Mouse (Mus musculus) activated CD4-positive, CD25-positive, alpha-beta regulatory T cell, adult 4 months (primary cell): ENCODE results near the gene Fkbp4. TPM values are rescaled to one million over a fixed set of nuclear protein-coding genes. Genes with fewer than 3 reads are reported as not detected.
A peak's percentile ranks its signal among the peaks of the same experiment; 100 is the strongest.

Source experiments
- ATAC-seq: one replicate; pipeline ENCODE4 v1.8.0; 2017
- polyA plus RNA-seq, 2 experiments: library from polyadenylated mRNA; unstranded; fragments of 100-300 nt; shearing (Covaris generic); gene quantifications; one replicate each; pipeline ENCODE4 v1.2.1; 2017

Gene Fkbp4
- 10 to 100 TPM; 47.6 to 76.7 TPM for polyA plus RNA-seq

DNA sequence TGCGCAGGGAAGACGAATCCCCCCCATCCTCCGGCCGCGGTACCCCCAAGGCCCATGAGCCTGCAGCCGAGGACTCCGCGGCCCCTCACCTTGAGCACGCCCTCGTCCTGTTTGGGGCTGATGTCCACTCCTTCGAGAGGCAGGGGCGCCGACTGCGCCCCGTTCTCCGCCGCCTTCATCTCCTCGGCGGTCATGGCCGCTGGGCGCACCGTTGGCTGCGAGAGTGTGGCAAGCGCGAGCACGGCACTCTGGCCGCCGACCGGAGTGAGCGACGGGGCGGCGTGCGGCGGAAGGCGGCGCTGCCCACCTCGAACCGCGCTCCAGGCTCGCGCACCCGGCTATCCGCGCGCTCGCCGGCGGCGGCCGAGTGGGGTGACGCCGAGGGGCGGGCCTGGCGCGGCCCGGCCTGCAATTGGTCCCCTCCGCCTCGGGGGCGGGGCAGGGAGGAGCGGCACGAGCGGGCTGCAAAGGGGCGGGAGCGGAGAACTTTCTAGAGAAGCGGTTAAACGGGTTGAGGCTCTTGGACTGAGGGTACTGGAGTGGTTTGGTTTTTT lies at the start of gene Fkbp4:
Gene Fkbp4, minus strand, starts transcription at position 361 of the 554 bp plus-strand sequence.
- ATAC-seq: peak; percentile 98

DNA sequence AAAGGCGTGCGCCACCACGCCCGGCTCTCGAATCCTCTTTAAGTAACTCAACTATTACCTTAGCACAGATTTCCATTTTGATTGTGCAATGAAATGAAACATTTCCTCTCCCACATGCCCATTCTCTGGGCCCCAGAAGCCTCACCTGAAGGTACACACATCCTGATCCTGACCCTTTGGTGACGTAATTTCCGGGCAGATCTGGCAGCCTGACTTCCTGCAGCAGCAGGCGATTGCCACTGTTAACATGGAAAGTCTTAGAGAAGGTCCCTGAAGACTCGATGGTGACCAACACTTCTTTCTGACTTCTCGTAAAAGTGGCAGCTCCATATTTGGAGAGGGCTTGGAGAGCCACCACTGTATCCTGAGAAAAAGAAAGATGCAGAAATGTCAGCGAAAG lies 49.3 kb upstream of the Fkbp4 start:
- no peak for ATAC-seq

DNA sequence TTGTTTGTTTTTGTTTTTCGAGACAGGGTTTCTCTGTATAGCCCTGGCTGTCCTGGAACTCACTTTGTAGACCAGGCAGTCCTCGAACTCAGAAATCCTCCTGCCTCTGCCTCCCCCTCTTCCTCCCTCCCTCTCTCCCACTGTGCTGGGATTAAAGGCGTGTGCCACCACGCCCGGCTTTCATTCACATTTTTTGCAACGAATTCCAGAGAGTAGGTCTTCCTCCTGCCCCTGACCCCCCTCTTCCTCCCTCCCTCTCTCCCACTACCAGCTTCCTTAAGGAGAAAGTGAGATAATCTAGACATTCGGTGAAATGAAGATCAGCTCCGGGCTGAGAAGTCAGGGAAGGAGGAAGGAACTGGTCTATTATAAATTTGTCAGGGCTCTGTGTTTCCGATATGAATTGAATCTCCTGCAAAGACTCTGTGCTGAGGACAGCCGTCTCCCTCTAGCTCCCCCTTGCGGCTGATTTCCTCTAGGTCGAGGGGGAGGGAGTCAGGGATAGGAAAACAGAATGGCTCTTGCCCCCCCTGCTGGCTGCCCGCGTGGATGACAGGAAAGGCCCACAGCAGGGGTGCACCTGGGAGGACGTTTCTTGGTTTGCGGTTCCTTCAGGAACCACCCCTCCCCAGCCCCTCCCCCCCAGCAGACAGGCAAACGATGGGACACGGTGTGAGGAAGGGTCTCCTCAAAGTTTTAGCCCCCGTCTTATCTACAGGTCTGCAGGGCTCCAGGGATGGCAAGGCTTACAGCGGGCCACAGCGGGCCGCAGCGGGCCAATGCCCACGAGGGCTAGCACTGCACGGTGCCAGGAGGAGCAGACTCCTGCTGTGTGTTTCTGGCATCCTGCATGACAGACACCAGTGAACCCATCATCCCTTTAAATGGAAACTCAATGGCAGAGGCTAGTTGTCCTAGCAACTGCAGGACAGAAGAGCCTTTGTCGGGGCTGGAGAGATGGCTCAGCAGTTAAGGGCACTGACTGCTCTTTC lies 41.3 kb upstream of the Fkbp4 start:
- ATAC-seq: peak; percentile 99

- no peak for ATAC-seq
Observed at GRCm38 (mm10) chr6:128477495-128477894, 39.0 kb upstream of the Fkbp4 start.

GRCm38 (mm10) chr6:128474112-128474511 lies 35.6 kb upstream of the Fkbp4 start:
- ATAC-seq: no peak

- ATAC-seq: no peak
Observed at GRCm38 (mm10) chr6:128469451-128469850, 31.0 kb upstream of the Fkbp4 start.

DNA sequence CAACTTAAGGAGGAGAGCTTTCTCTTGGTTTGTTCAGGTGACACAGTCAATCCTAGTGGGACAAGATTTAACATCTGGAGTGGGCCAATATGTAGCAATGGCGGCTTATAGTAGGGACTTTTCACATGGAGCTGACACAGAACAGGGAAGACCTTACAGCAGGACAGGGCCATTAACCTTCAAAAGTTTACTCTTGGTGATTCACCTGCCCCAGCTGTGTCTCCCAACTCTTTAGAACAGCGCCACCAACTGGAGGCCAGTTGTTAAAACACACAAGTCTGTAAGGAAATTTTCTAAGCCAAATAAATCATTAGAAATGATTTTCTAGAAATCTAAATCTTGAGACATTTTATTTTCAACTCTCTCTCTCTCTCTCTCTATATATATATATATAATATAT lies 28.8 kb upstream of the Fkbp4 start:
- ATAC-seq: no peak

- ATAC-seq: no peak
Observed at GRCm38 (mm10) chr6:128466563-128466962, 28.1 kb upstream of the Fkbp4 start.

DNA sequence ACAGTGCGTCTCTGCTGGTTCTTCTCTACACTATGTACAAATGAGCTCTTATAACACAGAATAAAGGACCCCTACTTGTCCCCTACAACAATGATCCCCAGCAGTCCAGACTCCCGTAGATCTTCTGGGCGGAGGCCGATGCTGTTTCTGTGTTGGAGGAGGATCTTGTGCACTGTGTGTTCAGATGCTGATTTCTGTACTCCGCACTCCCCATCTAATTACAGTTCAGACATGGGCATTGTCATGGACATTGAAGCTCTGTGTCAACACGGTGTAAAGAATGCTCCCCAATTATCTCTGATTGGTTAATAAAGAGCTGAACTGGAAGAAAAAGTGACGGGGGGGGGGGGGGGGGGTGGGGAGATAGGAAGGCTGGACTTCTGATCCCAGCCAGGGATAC lies 27.6 kb upstream of the Fkbp4 start:
- ATAC-seq: no peak

DNA sequence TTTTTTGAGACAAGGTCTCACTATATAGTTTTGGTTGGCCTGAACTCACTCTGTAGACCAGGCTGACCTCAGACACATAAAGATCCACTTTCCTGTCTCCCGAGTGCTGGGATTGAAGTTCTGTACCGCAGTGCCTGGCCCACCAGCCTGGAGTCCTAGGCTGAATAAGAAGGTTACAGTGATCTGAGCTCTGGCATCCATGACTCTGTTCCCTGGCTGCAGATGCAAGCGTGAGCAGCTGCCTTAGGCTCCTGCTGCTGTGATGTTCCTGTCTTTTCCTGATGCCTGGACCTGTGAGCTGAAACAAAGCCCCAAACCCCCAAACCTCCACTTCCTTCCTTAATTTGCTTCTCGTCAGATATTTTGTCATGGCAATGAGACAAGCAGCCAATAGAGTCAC lies 26.5 kb upstream of the Fkbp4 start:
- ATAC-seq: no peak

- ATAC-seq: no peak
Observed at GRCm38 (mm10) chr6:128461606-128462005, 23.1 kb upstream of the Fkbp4 start.

GRCm38 (mm10) chr6:128460729-128461503 lies 22.4 kb upstream of the Fkbp4 start:
- no peak for ATAC-seq

DNA sequence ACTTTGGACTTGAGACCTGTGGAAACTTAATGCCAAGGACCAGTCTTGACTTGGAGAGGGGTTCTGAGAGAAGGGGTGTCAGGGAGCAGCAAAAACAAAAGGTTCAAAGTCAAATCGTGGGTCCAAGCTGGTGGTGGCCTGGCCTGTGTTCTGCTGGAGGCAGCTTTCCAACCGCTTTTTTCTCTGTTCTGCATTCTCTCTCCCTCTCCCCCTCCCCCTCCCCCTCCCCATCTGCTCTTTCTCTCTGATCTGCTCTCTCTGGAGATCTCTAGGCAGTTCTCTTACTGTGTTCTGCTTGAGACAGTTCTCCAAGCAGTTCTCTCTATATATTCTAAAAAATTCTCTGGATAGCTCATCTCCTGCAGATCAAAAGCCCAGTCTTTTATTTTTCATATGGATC lies 21.8 kb upstream of the Fkbp4 start:
- ATAC-seq: no peak

DNA sequence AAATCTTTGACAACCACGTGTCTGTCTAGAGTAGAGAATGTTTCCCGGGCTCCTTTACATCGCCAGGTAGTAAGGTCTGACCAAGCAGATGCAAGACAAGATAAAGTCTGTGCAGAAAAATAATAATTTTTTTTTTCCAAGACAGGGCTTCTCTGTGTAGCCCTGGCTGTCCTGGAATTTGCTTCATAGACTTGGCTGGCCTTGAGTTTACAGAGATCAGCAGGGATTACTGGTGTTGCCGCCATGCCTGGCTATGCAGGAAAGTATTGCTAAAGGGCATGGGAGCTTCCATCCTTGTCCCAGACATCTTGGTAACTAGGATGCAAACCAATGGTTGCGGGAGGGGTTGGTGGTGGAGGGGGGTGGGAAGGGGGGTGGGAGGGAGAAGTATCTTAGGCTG lies 18.7 kb upstream of the Fkbp4 start:
- ATAC-seq: no peak

DNA sequence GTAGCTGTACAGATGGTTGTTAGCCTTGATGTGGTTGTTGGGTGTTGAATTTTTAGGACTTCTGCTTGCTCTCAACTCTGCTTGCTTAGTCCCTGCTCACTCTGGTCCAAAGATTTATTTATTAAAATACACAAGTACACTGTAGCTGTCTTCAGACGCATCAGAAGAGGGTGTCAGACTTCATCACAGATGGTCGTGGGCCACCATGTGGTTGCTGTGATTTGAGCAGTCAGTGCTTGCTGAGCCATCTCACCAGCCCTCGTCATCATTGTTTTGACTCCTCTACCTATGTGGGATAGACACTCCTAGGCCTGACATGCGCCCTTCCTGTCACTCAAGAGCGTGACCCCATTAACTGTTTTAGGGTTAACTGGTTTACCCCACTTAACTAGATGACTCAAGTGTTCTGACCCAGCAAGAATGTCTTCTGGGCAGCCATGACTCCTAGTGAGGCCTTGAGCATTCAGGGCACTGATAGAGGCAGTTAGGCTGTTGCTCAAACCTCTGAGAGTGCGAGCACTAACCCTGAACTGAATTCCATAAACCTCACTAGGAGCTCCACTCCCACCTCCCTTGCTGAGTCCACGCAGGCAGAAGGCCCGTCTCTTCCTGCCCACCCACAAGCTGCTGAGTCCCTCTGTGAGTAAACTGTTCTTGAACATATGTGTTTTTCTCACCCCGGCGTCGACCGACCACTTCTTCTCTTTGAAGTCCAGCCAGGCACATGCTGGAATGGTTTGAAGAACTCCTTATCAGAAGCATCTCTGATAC lies 17.5 kb upstream of the Fkbp4 start:
- no peak for ATAC-seq

DNA sequence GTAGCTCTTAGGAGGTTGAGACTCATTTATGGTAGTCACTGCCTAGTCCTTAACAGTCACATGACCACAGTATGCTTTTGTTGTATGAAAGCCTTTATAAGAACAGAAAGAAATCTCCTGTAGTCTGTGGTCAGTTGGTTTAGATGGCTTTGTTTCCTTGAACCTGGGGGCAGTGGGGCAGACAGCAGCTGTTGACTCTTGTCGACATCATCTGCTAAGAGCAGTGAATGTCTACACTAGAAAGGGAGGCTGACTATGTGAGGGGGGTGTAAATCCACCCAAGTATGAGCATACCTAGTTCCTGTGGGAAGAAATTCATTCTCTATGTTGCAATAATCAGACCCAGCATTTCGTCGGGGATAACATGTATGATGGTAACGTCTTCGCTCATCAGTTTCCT lies 8.6 kb upstream of the Fkbp4 start:
- ATAC-seq: no peak

DNA sequence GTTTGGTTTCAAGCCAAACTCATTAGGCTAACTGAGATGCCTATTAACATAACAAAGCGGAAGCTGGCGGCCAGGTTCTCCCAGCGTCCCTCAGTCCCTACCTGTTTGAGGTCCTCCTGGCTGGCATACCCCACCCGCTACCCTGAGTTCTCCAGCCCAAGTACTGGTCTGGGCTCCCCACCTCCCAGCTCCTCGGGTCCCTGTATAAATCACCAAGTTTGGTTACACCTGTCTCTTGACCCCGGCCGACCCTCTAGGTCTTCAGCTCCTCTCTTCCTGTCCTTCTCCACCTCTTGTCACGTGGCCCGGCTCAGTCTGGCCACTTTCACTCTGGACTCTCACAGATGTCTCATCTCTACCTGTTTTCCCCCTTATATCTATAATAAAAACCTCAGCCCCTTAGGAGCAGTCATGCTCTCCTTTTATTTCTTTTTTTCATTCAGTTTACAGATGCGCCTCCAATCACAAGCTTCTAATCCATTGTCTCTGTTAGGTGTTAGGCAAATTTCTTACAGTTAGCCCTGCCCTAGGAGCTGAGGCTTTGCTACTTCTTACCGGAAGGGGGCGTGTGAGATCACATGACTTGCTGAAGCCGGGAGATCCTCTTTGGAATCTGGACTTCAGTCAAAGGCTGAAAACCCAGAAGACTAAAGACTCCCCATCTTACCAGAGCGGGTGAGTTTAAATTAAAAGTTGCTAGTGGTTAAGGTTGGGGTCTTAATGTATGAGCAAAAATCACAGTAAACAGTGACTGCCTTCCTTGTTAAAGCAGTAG lies 7.5 kb upstream of the Fkbp4 start:
- no peak for ATAC-seq

- ATAC-seq: no peak
Observed at GRCm38 (mm10) chr6:128440238-128440637, 1.8 kb upstream of the Fkbp4 start.

GRCm38 (mm10) chr6:128438871-128439341 lies 429 bp upstream of the Fkbp4 start:
- no peak for ATAC-seq

DNA sequence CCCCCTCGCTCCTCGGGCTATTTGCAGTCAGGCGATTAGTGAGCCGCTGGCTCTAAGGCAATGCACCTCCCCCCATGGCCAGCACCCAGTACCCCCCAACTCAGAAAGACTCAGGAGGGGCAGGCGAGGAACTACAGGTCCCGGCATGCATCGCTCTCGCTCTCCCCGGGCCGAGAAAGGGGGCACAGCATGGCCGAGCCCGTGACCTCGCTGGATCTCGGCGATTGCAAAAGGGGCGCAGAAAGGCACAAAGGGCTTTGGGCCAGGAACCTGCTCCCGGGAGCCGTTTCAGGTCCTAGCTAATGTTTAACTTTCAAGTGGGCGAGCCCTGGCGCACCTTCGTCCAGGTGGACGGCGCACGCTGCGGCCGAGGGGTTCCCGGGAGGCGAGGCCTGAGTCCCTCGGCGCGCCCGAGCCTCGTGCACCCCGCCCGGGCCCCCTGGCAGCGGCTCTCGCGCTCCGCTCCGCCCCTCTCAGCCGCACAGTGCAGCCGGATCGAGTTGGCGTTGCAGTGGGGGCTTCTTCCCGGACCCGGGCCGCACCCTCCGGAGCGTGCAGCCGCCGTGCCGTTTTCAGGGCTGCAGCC lies 653 bp downstream of the Fkbp4 start:
- ATAC-seq: peak; percentile 21

- ATAC-seq: no peak
Observed at GRCm38 (mm10) chr6:128437288-128437687, 1.2 kb downstream of the Fkbp4 start.
